Mouse (Mus musculus) kidney, adult 8-10 months (tissue): ENCODE data around the gene Nlrp3.

Source experiments
- DNase-seq, 2 experiments: peaks; one replicate each; pipeline ENCODE4 v3.0.0; 2022

Nlrp3 gene

GRCm38 (mm10) chr11:59541324-59541723 lies at the start of gene Nlrp3:
Gene Nlrp3, plus strand, starts transcription at chr11:59541568.
- no peak for DNase-seq

DNA sequence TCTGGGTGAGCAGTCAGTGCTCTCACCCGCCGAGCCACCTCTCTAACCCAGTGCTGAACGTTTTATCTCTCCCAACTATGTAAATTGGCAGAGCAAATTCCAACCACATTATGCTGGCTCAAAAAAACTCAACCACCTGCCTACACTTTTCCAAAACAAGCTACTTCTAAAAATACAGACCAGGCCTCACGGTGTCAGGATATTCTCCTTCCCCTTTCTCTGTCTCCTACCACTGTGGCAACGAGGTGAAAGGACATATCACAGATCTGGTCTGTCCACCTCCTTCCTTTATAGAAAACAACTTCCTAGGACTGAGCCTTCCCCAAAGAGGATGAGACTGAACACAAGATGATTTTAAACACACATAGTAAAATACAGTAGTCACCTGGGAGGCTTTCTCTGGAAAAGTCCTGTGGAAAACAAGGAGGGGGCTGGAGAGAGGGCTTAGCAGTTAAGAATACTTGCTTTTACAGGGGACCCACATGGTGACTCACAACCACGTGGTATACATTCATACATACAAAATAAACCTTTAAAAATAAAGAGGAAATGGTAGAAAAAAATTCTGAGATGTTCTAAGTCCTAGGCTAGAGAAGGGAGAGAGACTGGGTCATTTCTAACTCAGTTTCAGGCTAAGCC lies 44.6 kb upstream of the Nlrp3 start:
- no peak for DNase-seq

DNA sequence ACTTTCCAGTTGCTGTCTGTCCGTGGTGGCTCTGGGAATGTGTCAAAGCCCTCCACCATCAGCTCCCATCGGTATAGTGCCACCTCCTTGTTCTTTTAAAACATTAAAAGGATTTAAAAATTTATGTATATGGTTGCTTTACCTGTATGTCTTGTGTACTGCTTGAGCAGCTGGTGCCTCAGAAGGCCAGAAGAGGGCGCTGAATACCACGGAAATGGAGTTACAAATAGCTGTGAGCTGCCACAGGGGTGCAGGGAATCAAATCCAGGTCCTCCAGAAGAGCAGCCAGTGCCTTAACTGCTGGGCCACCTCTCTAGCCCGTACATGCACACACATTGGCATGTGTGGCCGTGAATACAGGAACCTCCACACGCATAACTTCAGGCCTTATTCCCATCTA lies 43.6 kb upstream of the Nlrp3 start:
- no peak for DNase-seq

DNA sequence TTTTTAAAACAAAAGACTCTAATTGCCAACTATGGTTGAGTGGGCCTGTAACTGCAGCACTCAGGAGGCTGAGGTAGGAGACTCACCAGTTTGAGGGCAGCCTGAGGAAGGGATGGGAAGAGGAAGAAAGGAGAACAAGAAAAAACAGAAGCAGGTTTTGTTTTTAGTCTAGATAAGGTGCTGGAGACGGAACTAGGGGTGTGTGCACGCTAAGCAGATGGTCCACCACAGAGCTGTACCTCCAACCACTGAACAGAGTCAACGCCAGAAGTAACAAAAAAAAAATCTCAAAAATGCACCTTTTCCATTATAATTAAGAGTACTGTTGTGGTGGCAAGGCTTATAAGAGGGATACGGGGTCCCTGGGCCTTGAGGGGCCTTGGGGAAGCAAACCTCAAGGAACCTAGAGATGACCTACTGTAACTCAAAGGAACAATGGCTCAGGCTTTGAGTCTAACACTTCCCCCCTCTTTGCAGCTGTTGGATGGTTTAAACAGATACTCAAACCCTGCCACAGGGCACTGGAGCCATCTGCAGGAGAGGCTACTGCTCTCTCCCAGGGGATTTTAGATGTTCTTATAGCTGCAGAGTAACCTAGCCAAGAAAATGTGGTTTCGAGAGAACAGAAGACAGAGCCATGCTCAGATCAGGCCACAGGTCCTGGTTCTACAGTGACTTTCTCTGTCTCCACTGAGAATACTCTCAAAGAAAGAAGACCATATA lies 39.2 kb upstream of the Nlrp3 start:
- no peak for DNase-seq

DNA sequence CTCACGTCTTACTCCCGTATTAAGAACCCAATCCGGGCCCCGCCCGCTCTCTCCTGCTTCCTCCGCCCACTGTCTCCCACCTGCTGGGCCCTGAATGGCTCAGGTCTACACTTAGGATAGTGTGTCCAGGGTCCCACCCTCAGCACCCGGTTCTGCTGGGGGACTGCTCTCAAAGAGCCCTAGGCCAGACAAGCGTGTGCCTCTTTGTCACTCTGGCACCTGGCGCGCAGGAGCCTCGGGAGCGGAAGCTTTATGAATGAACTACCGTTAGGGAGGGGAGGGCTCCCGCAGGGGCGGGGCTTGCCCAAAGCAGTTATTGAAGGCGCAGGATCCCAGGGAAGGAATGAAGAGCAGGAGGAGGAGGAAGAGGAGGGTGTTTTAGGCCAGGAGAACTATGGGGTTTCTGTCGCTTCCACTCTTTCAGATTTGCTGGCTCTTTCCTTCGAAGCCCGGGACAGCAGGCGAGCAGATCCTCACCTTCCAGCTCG lies 36.0 kb upstream of the Nlrp3 start:
- peak; percentile 58 to 69 for DNase-seq

DNA sequence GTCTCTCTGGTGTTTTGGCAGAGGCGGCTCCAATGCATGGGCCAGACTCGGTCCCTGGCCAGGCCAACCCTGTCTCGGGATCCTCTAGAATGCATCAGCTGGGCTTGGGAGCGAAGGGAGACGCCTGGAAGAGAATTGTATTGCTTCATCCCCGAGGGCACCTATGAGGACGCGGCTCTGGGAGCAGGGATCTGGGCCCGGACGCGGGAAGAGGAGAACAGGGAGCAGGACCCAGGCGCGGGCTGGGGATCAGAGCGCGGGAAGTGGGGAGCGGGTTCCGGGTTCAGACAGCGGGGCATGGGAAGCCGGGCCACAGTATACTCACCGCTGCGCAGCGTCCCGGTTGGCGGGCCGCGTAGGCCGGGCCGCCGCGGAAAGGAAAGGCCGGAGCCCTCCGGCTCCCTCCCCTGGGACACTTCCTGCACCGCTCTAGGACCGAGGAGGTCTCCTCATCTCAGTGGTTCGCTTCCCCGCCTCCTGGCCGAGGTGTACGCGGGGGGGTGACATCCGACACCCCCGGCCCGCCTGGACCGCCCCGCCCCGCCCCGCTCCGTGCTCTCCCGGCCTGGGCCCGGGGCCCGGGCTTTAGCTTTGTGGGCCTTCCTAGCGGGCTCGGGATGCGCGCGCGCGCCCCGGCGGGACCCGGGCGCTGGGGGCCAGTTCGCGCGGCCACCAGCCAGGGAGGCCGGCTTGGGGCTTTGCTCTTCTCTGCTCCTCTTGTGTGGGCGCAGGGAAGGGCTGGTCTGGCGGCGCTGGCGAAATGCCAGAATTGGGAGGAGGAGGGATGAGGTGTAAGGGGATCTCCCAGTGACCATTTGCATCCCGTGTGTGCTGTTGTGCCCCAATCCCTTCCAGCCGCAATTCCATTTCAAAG lies 35.3 kb upstream of the Nlrp3 start:
- DNase-seq, result peak; percentile 87

DNA sequence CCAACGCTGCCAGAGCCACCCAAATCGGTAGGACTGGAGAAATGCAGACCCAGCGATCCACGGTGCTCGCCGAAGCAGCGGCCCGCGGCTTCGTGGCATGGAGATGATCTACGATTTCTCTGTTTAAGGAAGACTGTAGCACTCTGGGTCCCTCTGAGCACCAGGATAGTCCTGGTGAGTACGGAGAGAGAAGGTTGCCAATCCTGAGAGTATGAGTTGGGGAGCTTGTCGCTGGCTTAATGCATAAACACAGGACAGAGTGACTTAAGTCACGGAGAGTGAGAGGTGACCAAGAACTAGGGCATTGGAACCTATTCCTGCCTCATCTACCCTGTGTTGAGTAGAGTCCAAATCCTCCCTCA lies 34.7 kb upstream of the Nlrp3 start:
- DNase-seq, result no peak

- no peak for DNase-seq
Measured at GRCm38 (mm10) chr11:59511558-59511957, 29.8 kb upstream of the Nlrp3 start.

DNA sequence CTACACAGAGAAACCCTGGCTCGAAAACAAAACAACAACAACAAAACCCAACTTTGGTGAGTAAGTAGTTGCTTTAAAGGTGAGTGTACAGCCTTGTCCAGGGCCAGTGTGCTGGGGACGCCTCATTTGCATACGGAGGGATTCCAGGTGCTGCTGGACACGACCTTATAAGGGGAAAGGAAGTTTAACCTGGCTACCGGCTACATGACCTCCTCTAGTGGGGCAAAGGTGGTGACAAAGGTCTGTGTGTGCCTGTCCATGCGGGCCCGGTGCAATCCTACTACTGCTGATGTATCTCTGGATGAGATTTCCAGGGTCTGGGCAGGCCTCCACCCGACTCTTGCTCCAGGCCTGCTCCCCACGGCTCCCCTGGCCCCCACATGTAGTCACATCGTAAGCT lies 28.6 kb upstream of the Nlrp3 start:
- DNase-seq, result no peak

DNA sequence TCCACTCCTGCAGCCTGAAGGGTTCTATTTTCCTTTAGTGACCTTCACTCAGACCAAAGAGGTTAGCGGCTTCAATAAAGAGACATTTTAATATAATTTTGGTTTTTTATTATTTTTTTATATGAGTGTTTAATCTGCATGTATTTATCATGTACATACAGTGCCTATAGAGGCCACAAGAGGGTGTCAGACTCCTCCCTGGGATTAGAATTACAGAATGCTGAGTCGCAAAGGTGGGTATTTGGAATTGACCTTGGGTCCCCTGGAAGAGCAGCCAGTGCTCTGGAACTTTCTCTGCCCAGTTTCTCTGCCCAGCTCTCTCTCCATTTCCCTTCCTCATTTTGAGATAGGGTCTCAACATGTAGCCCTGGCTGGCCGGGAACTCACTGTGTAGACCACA lies 27.8 kb upstream of the Nlrp3 start:
- DNase-seq, result no peak

DNA sequence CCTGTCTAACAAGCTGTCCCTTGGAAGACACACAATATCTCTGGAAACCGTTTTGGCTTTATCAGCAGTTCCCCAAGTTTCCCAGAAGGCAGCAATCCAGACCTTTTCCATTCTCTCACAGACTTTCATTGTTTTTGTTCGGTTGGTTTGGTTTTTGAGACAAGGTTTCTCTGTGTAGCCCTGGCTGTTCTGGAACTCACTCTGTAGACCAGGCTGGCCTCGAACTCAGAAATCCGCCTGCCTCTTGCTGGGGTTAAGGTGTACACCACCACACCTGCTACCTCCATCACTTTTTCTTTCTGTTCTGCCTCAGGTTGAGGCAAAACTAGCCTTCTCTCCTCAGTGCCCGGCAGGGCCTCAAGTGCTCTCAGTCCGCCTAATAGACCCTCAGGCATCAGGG lies 27.0 kb upstream of the Nlrp3 start:
- no peak for DNase-seq

GRCm38 (mm10) chr11:59514789-59515188 lies 26.6 kb upstream of the Nlrp3 start:
- DNase-seq, result no peak

DNA sequence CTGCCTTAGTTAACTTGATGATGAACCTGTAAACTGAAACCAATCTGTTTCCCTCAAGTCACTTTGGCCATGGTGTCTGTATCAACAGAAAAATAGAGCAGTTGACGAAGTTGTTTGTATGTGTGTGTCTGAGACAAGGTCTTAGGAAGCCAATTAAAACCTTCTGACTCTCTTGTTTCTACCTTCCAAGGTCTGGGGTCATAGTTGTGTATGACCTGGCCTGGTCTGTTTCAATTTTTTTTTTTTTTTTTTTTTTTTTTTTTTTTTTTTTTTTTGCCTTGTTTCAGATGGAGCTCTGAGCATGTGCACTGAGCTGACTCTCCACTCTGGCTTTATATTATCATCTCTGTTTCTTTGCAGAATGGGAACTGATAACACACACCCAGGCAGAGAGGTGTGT lies 23.9 kb upstream of the Nlrp3 start:
- no peak for DNase-seq

DNA sequence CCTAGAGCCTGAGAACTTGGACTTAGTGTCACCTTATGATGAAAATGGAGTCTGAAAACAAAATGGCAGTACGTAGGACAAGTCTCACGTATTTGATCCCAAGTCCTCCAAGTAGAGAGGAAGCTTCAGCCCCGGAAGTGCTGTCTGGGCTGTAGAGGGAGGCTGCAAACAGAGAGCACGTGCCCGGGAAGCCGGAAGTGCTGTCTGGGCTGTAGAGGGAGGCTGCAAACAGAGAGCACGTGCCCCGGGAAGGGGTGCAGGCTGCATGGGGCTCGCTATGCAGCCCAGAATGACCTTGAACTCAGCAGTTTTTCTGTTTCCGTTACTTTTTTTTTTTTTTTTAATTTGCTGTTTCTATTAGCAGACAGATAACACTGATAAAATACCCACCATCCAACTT lies 23.1 kb upstream of the Nlrp3 start:
- peak in 1 of 2 experiments; percentile 19 for DNase-seq

- DNase-seq, result no peak
Measured at GRCm38 (mm10) chr11:59519741-59520495, 21.4 kb upstream of the Nlrp3 start.

DNA sequence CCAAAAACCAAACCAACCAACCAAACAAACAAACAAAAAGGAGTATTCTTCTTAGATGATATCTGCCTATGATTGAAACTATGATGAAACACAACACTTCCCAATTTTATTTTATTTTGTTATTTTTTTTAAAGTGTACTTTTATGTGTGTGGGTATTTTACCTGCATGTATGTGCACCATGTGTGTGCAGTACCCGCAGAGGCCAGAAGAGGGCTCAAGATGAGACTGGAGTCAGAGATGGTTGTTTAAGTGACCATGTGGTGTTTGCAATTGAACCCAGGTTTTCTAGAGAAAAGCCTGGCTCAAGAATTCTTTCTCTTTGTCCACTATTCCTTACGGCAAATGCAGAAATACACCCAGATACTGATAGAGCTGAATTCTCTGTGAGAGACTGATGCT lies 17.2 kb upstream of the Nlrp3 start:
- no peak for DNase-seq

DNA sequence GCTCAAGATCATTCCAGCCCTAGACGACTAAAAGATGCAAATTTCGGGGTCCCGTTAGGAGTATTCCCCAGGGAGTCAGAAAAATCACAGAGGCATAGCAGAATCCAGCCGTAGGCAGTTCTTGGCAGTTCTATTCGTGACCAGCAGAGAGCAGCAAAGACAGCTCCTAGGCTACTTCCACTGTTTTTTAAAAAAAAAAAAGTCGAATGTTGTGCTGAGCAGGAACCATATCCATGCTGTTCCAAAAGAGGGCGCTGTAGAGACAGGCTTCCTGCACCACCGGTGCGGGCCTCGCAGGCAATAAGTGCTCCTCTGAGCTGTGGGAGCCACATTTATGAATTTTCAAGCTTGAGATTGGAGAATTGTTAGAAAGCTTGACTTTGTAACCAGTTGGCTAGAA lies 16.1 kb upstream of the Nlrp3 start:
- peak; percentile 80 to 84 for DNase-seq

DNA sequence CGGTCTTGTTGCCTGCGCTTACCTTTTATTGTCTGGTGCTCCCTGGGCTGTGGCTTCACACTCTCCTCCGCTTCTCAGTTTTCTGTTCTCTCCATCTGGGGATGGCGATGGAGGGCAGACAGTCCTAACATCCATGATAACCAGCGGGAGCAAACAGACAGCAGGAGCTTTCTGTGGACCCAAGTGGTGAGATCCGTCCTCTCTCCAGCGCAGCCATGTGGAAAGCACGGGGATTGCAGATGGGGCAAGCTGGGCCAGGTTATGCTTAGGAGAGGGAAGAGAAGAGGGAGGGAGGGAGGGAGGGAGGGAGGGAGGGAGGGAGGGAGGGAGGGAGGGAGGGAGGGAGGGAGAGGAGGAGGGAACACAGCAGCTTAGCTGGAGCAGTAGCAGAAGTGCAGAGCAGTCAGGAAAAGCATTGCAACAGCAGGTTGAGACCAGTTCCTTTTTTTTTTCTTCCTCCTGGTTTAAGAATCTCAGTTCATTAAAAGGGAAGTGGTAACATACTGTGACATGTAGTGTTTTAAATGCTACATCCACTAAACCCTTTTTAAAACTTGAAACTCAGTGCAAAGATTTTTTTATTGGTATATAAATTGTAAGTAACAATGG lies 14.8 kb upstream of the Nlrp3 start, which contains the start of gene Zkscan17:
Gene Zkscan17, minus strand, starts transcription at position 280 of the 609 bp plus-strand sequence.
- DNase-seq, result peak; percentile 26

DNA sequence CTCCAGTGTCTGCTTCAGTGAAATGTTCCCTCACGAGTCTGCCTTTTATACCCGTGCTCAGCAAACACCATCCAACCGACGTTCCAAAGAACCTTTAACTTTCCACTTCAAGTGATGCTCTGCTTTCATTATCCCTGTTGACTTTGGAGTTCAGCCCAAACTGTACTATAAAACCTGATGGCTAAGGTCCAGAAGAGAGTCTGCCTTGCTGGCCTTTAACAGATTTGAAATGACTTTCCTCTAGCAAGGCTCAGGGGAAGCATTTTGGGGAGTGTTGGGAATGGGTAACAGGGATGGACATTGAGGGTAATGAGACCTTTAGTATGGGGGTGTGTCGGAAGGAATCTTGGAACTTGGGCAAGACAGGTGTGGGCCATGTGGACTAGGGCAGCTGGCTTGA lies 11.1 kb upstream of the Nlrp3 start:
- no peak for DNase-seq

- DNase-seq, result no peak
Measured at GRCm38 (mm10) chr11:59530870-59531535, 10.4 kb upstream of the Nlrp3 start.

DNA sequence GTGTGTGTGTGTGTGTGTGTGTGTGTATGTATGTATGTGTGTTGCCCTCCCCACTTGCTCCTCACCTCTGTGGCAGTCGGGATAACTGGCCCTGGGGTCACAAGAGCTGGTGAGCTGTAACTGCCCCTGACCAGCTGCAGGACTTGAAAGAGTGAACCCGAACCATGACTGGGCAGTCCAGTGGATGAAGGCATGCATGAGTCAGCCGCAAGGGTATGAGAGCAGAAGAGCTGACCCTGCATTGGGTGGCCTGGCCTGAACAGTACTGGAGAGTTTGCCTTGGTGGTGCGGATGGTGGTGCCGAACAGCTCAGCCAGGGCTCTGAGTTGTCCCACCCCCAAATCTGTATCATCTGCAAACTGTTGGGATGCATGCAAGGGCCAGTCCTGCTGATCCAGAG lies 9.8 kb upstream of the Nlrp3 start:
- no peak for DNase-seq
